Mouse (Mus musculus): ENCODE results near the gene Mettl23. TPM values are rescaled to one million over a fixed set of nuclear protein-coding genes. Genes with fewer than 3 reads are reported as not detected.

Mettl23 gene
- polyA plus RNA-seq, 1 experiment from 2014 or later = 60.4 TPM

GRCm38 (mm10) chr11:116854279-116854678 lies 11.2 kb downstream of the Mettl23 start:
- WGBS (ENCODE audit: insufficient replicate concordance) = 28% methylated on average over 10 of the region's 10 CpGs
- Histone ChIP-seq H3K36me3 (ENCODE audit: control insufficient read depth, insufficient read depth, low read length) (peaks cover 7% of the 10 kb centered on the region), H3K9me3 (replicated peaks; ENCODE audit: control insufficient read depth, low read length) (no peaks in the 10 kb centered on the region), H3K27me3 (ENCODE audit: control insufficient read depth, insufficient read depth, low read length) (no peaks in the 10 kb centered on the region), H3K27ac (ENCODE audit: low read depth, low read length) (peak overlapping the region; percentile 100), H3K4me1 (ENCODE audit: control insufficient read depth, insufficient read depth, low read length) (peaks cover 22% of the 10 kb centered on the region), H3K4me2 (peak overlapping the region; percentile 78), H3K4me3 (ENCODE audit: low read depth, low read length) (peak overlapping the region; percentile 90), H3K9ac (ENCODE audit: low read depth, low read length) (peak overlapping the region; percentile 98)
- no peak for ATAC-seq (replicated peaks; ENCODE audit: insufficient number of reproducible peaks, low FRiP score, low TSS enrichment)

- no peaks in the 10 kb centered on the region for H3K27me3 ChIP-seq (ENCODE audit: control insufficient read depth, insufficient read depth, low read length)
- no peaks in the 10 kb centered on the region for H3K9me3 ChIP-seq (replicated peaks; ENCODE audit: control insufficient read depth, low read length)
- peaks cover 6% of the 10 kb centered on the region for H3K36me3 ChIP-seq (ENCODE audit: control insufficient read depth, insufficient read depth, low read length)
- peaks cover 16% of the 10 kb centered on the region for H3K4me1 ChIP-seq (ENCODE audit: control insufficient read depth, insufficient read depth, low read length)
- WGBS (ENCODE audit: insufficient replicate concordance) = 22% methylated on average over 12 of the region's 12 CpGs
- H3K9ac ChIP-seq (ENCODE audit: low read depth, low read length) = no peak overlapping the region
- H3K27ac ChIP-seq (ENCODE audit: low read depth, low read length) = no peak overlapping the region; the same call in 1 of the 2 replicates
- no peak for ATAC-seq (replicated peaks; ENCODE audit: insufficient number of reproducible peaks, low FRiP score, low TSS enrichment)
- no peak overlapping the region for H3K4me2 ChIP-seq
- no peak overlapping the region for H3K4me3 ChIP-seq (ENCODE audit: low read depth, low read length)
These were observed 14.2 kb downstream of the Mettl23 start for GRCm38 (mm10) chr11:116857183-116857850.

- H3K27me3 ChIP-seq (ENCODE audit: control insufficient read depth, insufficient read depth, low read length) = no peaks in the 10 kb centered on the region
- H3K9me3 ChIP-seq (replicated peaks; ENCODE audit: control insufficient read depth, low read length) = no peaks in the 10 kb centered on the region
- 0 out of 2 replicates have a peak overlapping the region, but pooled peaks have one; percentile 5 for H3K9ac ChIP-seq (ENCODE audit: low read depth, low read length)
- peaks cover 15% of the 10 kb centered on the region for H3K4me1 ChIP-seq (ENCODE audit: control insufficient read depth, insufficient read depth, low read length)
- no peak overlapping the region for H3K4me3 ChIP-seq (ENCODE audit: low read depth, low read length)
- 32% methylated on average over 10 of the region's 10 CpGs for WGBS (ENCODE audit: insufficient replicate concordance)
- peak overlapping the region; percentile 14; the same call in 1 of the 2 replicates for H3K4me2 ChIP-seq
- peak; percentile 39; the same call in 1 of the 2 replicates for ATAC-seq (replicated peaks; ENCODE audit: insufficient number of reproducible peaks, low FRiP score, low TSS enrichment)
- H3K27ac ChIP-seq (ENCODE audit: low read depth, low read length) = peak overlapping the region; percentile 79
- peaks cover 23% of the 10 kb centered on the region for H3K36me3 ChIP-seq (ENCODE audit: control insufficient read depth, insufficient read depth, low read length)
These were observed 21.4 kb downstream of the Mettl23 start for GRCm38 (mm10) chr11:116864444-116864843.

- no peak overlapping the region for H3K9ac ChIP-seq (ENCODE audit: low read depth, low read length)
- ATAC-seq (replicated peaks; ENCODE audit: insufficient number of reproducible peaks, low FRiP score, low TSS enrichment) = no peak
- WGBS (ENCODE audit: insufficient replicate concordance) = 75% methylated on average over 12 of the region's 12 CpGs
- H3K36me3 ChIP-seq (ENCODE audit: control insufficient read depth, insufficient read depth, low read length) = peaks cover 23% of the 10 kb centered on the region
- no peaks in the 10 kb centered on the region for H3K27me3 ChIP-seq (ENCODE audit: control insufficient read depth, insufficient read depth, low read length)
- H3K4me1 ChIP-seq (ENCODE audit: control insufficient read depth, insufficient read depth, low read length) = peaks cover 15% of the 10 kb centered on the region
- H3K27ac ChIP-seq (ENCODE audit: low read depth, low read length) = no peak overlapping the region
- H3K9me3 ChIP-seq (replicated peaks; ENCODE audit: control insufficient read depth, low read length) = no peaks in the 10 kb centered on the region
- no peak overlapping the region for H3K4me3 ChIP-seq (ENCODE audit: low read depth, low read length)
- H3K4me2 ChIP-seq = no peak overlapping the region
These were observed 23.0 kb downstream of the Mettl23 start for GRCm38 (mm10) chr11:116865945-116866585.

GRCm38 (mm10) chr11:116868129-116868528 lies 25.1 kb downstream of the Mettl23 start:
- Histone ChIP-seq H3K36me3 (ENCODE audit: control insufficient read depth, insufficient read depth, low read length) (peaks cover 17% of the 10 kb centered on the region), H3K27ac (ENCODE audit: low read depth, low read length) (peak overlapping the region; percentile 36; the same call in 1 of the 2 replicates), H3K9ac (ENCODE audit: low read depth, low read length) (no peak overlapping the region), H3K27me3 (ENCODE audit: control insufficient read depth, insufficient read depth, low read length) (no peaks in the 10 kb centered on the region), H3K9me3 (replicated peaks; ENCODE audit: control insufficient read depth, low read length) (no peaks in the 10 kb centered on the region), H3K4me2 (no peak overlapping the region), H3K4me1 (ENCODE audit: control insufficient read depth, insufficient read depth, low read length) (peaks cover 15% of the 10 kb centered on the region), H3K4me3 (ENCODE audit: low read depth, low read length) (no peak overlapping the region)
- no peak for ATAC-seq (replicated peaks; ENCODE audit: insufficient number of reproducible peaks, low FRiP score, low TSS enrichment)
- 53% methylated on average over 3 of the region's 3 CpGs for WGBS (ENCODE audit: insufficient replicate concordance)

GRCm38 (mm10) chr11:116869223-116869622 lies 26.1 kb downstream of the Mettl23 start:
- H3K27me3 ChIP-seq (ENCODE audit: control insufficient read depth, insufficient read depth, low read length) = no peaks in the 10 kb centered on the region
- peaks cover 18% of the 10 kb centered on the region for H3K36me3 ChIP-seq (ENCODE audit: control insufficient read depth, insufficient read depth, low read length)
- H3K9ac ChIP-seq (ENCODE audit: low read depth, low read length) = no peak overlapping the region
- H3K4me2 ChIP-seq = no peak overlapping the region
- WGBS (ENCODE audit: insufficient replicate concordance) = 75% methylated on average over 8 of the region's 8 CpGs
- no peak overlapping the region for H3K4me3 ChIP-seq (ENCODE audit: low read depth, low read length)
- no peak for ATAC-seq (replicated peaks; ENCODE audit: insufficient number of reproducible peaks, low FRiP score, low TSS enrichment)
- no peaks in the 10 kb centered on the region for H3K9me3 ChIP-seq (replicated peaks; ENCODE audit: control insufficient read depth, low read length)
- peaks cover 11% of the 10 kb centered on the region for H3K4me1 ChIP-seq (ENCODE audit: control insufficient read depth, insufficient read depth, low read length)
- H3K27ac ChIP-seq (ENCODE audit: low read depth, low read length) = no peak overlapping the region

GRCm38 (mm10) chr11:116869641-116870040 lies 26.6 kb downstream of the Mettl23 start:
- ATAC-seq (replicated peaks; ENCODE audit: insufficient number of reproducible peaks, low FRiP score, low TSS enrichment) = no peak
- H3K27me3 ChIP-seq (ENCODE audit: control insufficient read depth, insufficient read depth, low read length) = no peaks in the 10 kb centered on the region

GRCm38 (mm10) chr11:116871538-116871937 lies 28.5 kb downstream of the Mettl23 start:
- Histone ChIP-seq H3K9ac (ENCODE audit: low read depth, low read length) (no peak overlapping the region), H3K27me3 (ENCODE audit: control insufficient read depth, insufficient read depth, low read length) (no peaks in the 10 kb centered on the region), H3K4me2 (no peak overlapping the region), H3K27ac (ENCODE audit: low read depth, low read length) (no peak overlapping the region), H3K36me3 (ENCODE audit: control insufficient read depth, insufficient read depth, low read length) (peaks cover 17% of the 10 kb centered on the region), H3K4me3 (ENCODE audit: low read depth, low read length) (no peak overlapping the region), H3K4me1 (ENCODE audit: control insufficient read depth, insufficient read depth, low read length) (no peaks in the 10 kb centered on the region), H3K9me3 (replicated peaks; ENCODE audit: control insufficient read depth, low read length) (no peaks in the 10 kb centered on the region)
- no peak for ATAC-seq (replicated peaks; ENCODE audit: insufficient number of reproducible peaks, low FRiP score, low TSS enrichment)
- 86% methylated on average over 9 of the region's 9 CpGs for WGBS (ENCODE audit: insufficient replicate concordance)

More at GRCm38 (mm10) chr11:116869641-116870040, 26.6 kb downstream of the Mettl23 start:
- Histone ChIP-seq H3K36me3 (ENCODE audit: control insufficient read depth, insufficient read depth, low read length) (peaks cover 22% of the 10 kb centered on the region), H3K4me1 (ENCODE audit: control insufficient read depth, insufficient read depth, low read length) (peaks cover 7% of the 10 kb centered on the region), H3K4me3 (ENCODE audit: low read depth, low read length) (no peak overlapping the region), H3K4me2 (no peak overlapping the region), H3K9me3 (replicated peaks; ENCODE audit: control insufficient read depth, low read length) (no peaks in the 10 kb centered on the region), H3K9ac (ENCODE audit: low read depth, low read length) (no peak overlapping the region), H3K27ac (ENCODE audit: low read depth, low read length) (no peak overlapping the region)
- WGBS (ENCODE audit: insufficient replicate concordance) = 79% methylated on average over 4 of the region's 4 CpGs

All from heart, embryonic 11.5 days (tissue).